Mouse (Mus musculus): ENCODE measurements around the gene Cep55. TPM values are rescaled to one million over a fixed set of nuclear protein-coding genes. Genes with fewer than 3 reads are reported as not detected.

Gene Cep55
- 43.8 and 45.5 TPM in 2 replicates for polyA plus RNA-seq (2016; fragmentation: Nextera tagmentation; extraction: Ambion mirVana)

DNA sequence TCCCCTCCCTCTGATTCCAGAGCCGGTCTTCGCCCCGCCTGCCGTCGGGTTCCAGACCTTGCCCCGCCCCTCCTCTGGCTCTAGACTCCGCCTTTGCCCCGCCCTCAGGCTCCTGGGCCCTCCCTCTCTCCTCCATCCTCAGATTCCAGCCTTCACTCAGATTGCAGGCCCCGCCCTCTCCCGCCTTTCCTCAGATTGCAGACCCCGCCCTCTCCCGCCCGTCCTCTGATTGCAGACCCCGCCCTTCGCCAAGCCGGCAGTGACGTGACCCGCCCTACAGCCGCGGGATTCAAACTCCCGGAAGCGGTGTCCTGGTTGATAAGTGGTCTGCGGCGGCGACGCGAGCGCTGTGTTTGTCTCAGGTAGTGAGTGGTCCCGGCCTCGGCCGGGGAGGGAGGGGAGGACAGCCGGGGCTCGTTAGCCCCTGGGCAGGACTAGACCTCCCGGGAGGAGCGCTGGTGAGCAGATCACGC, at the start of gene Cep55:
Gene Cep55, plus strand, starts transcription at position 292 of the 473 bp plus-strand sequence.
- WGBS: under 1% methylated on average over 35 of the region's 36 CpGs

GRCm38 (mm10) chr19:38011379-38011778, 43.4 kb upstream of the Cep55 start:
- Histone ChIP-seq H3K4me1 (peaks cover 15% of the 10 kb centered on the region), H3K9me3 (no peaks in the 10 kb centered on the region), H3K4me3 (no peak overlapping the region), H3K36me3 (replicated peaks) (no peaks in the 10 kb centered on the region), H3K27me3 (ENCODE audit: poor library complexity, severe bottlenecking) (no peaks in the 10 kb centered on the region), H3K27ac (no peak overlapping the region)
- DNase-seq (ENCODE audit: extremely low spot score, low spot score): no peak
- 86% methylated on average over 1 of the region's 1 CpGs for WGBS

More for the DNA sequence above, at the start of gene Cep55:
- DNase-seq (ENCODE audit: extremely low spot score, low spot score): peak; percentile 100
- Histone ChIP-seq H3K9me3 (no peaks in the 10 kb centered on the region), H3K36me3 (replicated peaks) (peaks cover 31% of the 10 kb centered on the region), H3K4me3 (peak within 1 kb of the TSS; percentile 81), H3K4me1 (peaks cover 25% of the 10 kb centered on the region), H3K27me3 (ENCODE audit: poor library complexity, severe bottlenecking) (0 out of 2 replicates have a peak, but pooled peaks cover 5% of the 10 kb centered on the region), H3K27ac (peak within 1 kb of the TSS; percentile 95)

GRCm38 (mm10) chr19:38014443-38014842, 40.4 kb upstream of the Cep55 start:
- no peak overlapping the region for H3K4me3 ChIP-seq
- H3K27me3 ChIP-seq (ENCODE audit: poor library complexity, severe bottlenecking): no peaks in the 10 kb centered on the region
- H3K36me3 ChIP-seq (replicated peaks): no peaks in the 10 kb centered on the region
- H3K4me1 ChIP-seq: peaks cover 17% of the 10 kb centered on the region
- H3K9me3 ChIP-seq: no peaks in the 10 kb centered on the region
- no peak overlapping the region for H3K27ac ChIP-seq
- 94% methylated on average over 5 of the region's 5 CpGs for WGBS
- no peak for DNase-seq (ENCODE audit: extremely low spot score, low spot score)

DNA sequence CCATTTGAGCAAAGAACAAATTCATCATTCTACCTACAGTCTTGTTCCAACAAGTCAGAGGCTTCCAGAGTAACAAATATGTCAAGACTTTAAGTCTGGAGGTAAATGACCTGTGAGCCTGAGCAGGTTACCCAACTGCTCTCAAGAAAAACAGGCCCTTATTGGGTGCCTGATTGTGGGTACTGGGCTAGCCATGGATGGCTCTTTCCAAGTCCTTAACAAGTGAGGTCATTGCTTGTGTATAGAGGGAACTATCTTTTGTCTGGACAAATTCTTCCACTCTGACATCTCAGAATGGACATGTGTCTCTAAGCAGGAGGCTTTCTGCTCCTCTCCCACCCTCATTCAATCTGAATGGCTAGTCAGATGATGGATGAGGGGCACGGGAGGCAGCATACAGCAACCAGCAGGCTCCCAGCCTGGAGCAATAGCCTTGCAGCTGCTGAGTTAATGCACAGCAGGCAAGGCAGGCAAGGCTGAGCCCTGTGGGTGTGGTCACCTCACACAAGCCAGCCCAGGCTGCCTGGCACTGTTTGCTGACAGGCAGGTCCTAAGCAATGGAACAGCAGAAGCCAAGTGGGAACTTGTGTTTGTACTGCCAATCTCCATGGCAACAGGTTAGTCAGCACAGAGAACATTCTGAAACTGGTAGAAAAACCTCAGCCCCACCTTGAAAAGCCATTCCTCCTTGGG, 39.5 kb upstream of the Cep55 start:
- 13% methylated on average over 1 of the region's 1 CpGs for WGBS
- DNase-seq (ENCODE audit: extremely low spot score, low spot score): peak; percentile 35
- Histone ChIP-seq H3K9me3 (no peaks in the 10 kb centered on the region), H3K4me1 (peaks cover 17% of the 10 kb centered on the region), H3K27me3 (ENCODE audit: poor library complexity, severe bottlenecking) (no peaks in the 10 kb centered on the region), H3K36me3 (replicated peaks) (no peaks in the 10 kb centered on the region), H3K27ac (0 out of 2 replicates have a peak overlapping the region, but pooled peaks have one; percentile 12), H3K4me3 (no peak overlapping the region)

DNA sequence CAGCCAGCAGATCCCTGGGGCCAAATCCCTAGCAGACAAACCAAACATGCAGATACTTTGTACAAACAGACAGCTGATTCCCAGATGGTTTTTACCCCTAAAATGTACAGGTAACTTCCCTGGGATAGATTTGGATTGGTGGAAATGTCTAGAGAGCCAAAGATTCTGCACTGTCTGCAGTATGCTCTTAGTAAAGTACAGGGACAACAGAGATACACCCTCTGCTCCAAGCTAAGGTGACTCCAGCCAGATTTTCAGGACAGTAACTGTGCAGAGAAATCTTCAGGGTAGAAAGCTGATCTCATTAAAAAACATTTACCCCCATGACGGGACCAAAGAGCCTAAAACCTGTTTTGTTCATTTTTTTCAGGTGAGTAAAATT, 38.9 kb upstream of the Cep55 start:
- 70% methylated on average over 1 of the region's 1 CpGs for WGBS
- Histone ChIP-seq H3K4me1 (peaks cover 17% of the 10 kb centered on the region), H3K36me3 (replicated peaks) (no peaks in the 10 kb centered on the region), H3K27me3 (ENCODE audit: poor library complexity, severe bottlenecking) (no peaks in the 10 kb centered on the region), H3K27ac (no peak overlapping the region), H3K9me3 (no peaks in the 10 kb centered on the region), H3K4me3 (no peak overlapping the region)
- DNase-seq (ENCODE audit: extremely low spot score, low spot score): no peak

DNA sequence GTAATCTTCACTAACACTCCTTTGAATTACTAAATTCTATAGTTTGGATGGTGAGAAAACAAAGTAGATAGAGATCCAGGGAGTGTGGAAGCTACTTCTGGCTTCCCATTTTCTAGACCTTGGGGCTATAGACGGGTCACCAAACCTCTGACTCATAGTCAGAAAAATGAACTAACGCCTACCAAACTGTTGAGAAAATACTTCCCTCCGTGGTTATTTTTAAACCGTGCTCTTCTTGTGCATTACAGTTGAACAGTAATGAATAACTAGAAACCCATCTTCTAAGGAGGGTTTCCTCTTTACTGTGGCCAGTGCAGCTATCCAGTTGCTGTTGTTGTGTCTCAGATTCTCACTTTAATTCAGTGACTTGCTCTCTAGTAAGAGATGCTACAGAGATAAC, 32.1 kb upstream of the Cep55 start:
- no peak overlapping the region for H3K4me3 ChIP-seq
- no peak overlapping the region for H3K27ac ChIP-seq
- H3K27me3 ChIP-seq (ENCODE audit: poor library complexity, severe bottlenecking): no peaks in the 10 kb centered on the region
- 81% methylated on average over 4 of the region's 4 CpGs for WGBS
- no peaks in the 10 kb centered on the region for H3K36me3 ChIP-seq (replicated peaks)
- DNase-seq (ENCODE audit: extremely low spot score, low spot score): no peak
- peaks cover 18% of the 10 kb centered on the region for H3K4me1 ChIP-seq
- no peaks in the 10 kb centered on the region for H3K9me3 ChIP-seq

- 45% methylated on average over 4 of the region's 4 CpGs for WGBS
- Histone ChIP-seq H3K36me3 (replicated peaks) (no peaks in the 10 kb centered on the region), H3K27me3 (ENCODE audit: poor library complexity, severe bottlenecking) (no peaks in the 10 kb centered on the region), H3K27ac (no peak overlapping the region), H3K9me3 (no peaks in the 10 kb centered on the region), H3K4me3 (no peak overlapping the region), H3K4me1 (peaks cover 18% of the 10 kb centered on the region)
- DNase-seq (ENCODE audit: extremely low spot score, low spot score): no peak
Measured at GRCm38 (mm10) chr19:38023603-38024002, 31.2 kb upstream of the Cep55 start.

GRCm38 (mm10) chr19:38025254-38026041, 29.4 kb upstream of the Cep55 start:
- Histone ChIP-seq H3K27ac (peak overlapping the region; percentile 58; the same call in 1 of the 2 replicates), H3K27me3 (ENCODE audit: poor library complexity, severe bottlenecking) (no peaks in the 10 kb centered on the region)
- no peak for DNase-seq (ENCODE audit: extremely low spot score, low spot score)

GRCm38 (mm10) chr19:38026211-38026624, 28.6 kb upstream of the Cep55 start:
- 78% methylated on average over 8 of the region's 8 CpGs for WGBS
- no peak for DNase-seq (ENCODE audit: extremely low spot score, low spot score)

More at GRCm38 (mm10) chr19:38025254-38026041, 29.4 kb upstream of the Cep55 start:
- Histone ChIP-seq H3K4me1 (peaks cover 25% of the 10 kb centered on the region), H3K9me3 (no peaks in the 10 kb centered on the region), H3K4me3 (no peak overlapping the region), H3K36me3 (replicated peaks) (no peaks in the 10 kb centered on the region)
- WGBS: 59% methylated on average over 7 of the region's 9 CpGs

DNA sequence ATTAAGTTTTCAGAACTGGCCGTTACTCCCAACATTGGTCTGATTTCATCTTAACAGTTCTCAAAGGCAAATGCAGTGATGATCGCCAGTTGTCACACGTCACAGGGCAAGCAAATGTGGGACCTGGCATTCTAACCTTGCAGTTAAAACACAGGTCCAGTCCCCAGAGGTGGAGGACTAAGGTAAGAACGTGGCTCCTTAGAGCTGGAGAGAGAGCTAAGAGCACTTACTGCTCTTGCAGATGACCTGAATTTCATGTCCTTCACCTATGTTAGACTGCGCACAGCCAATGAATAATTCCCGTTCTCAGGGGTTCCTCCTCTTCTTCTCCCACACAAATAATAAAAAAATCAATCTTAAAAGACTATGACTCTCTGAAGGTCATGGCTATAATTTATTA, 27.4 kb upstream of the Cep55 start:
- no peaks in the 10 kb centered on the region for H3K9me3 ChIP-seq
- no peak overlapping the region for H3K4me3 ChIP-seq
- no peak for DNase-seq (ENCODE audit: extremely low spot score, low spot score)
- 89% methylated on average over 6 of the region's 6 CpGs for WGBS
- peaks cover 31% of the 10 kb centered on the region for H3K4me1 ChIP-seq
- no peaks in the 10 kb centered on the region for H3K36me3 ChIP-seq (replicated peaks)
- peaks cover 10% of the 10 kb centered on the region for H3K27me3 ChIP-seq (ENCODE audit: poor library complexity, severe bottlenecking)
- no peak overlapping the region for H3K27ac ChIP-seq

More at GRCm38 (mm10) chr19:38026211-38026624, 28.6 kb upstream of the Cep55 start:
- Histone ChIP-seq H3K4me3 (no peak overlapping the region), H3K4me1 (peaks cover 31% of the 10 kb centered on the region), H3K9me3 (no peaks in the 10 kb centered on the region), H3K36me3 (replicated peaks) (no peaks in the 10 kb centered on the region), H3K27ac (peak overlapping the region; percentile 58; the same call in 1 of the 2 replicates), H3K27me3 (ENCODE audit: poor library complexity, severe bottlenecking) (peaks cover 2% of the 10 kb centered on the region)

GRCm38 (mm10) chr19:38027881-38028521, 26.8 kb upstream of the Cep55 start:
- H3K4me1 ChIP-seq: peaks cover 31% of the 10 kb centered on the region
- no peak for DNase-seq (ENCODE audit: extremely low spot score, low spot score)
- WGBS: 77% methylated on average over 10 of the region's 10 CpGs
- peaks cover 10% of the 10 kb centered on the region for H3K27me3 ChIP-seq (ENCODE audit: poor library complexity, severe bottlenecking)
- H3K4me3 ChIP-seq: no peak overlapping the region
- no peaks in the 10 kb centered on the region for H3K9me3 ChIP-seq
- no peaks in the 10 kb centered on the region for H3K36me3 ChIP-seq (replicated peaks)
- H3K27ac ChIP-seq: no peak overlapping the region

DNA sequence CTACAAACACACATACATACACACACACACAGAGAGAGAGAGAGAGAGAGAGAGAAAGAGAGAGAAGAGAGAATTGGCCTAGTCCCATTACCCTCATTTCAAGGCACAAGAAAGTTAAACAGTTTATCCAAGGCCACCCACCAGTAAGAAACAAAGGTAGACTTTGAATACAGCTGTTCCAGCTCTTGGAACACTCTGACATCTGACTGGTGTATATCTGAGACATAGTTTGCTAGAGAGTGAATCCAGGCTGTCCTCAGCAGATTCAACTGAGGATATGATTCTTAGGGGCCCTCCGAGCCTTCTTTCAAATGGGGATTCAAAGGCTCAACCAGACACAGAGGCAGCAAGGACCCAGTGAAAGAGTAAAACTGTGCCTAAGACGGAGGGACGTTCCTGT, 25.5 kb upstream of the Cep55 start:
- no peak for DNase-seq (ENCODE audit: extremely low spot score, low spot score)
- Histone ChIP-seq H3K4me3 (no peak overlapping the region), H3K9me3 (no peaks in the 10 kb centered on the region), H3K27ac (no peak overlapping the region), H3K27me3 (ENCODE audit: poor library complexity, severe bottlenecking) (peaks cover 10% of the 10 kb centered on the region), H3K4me1 (peaks cover 31% of the 10 kb centered on the region), H3K36me3 (replicated peaks) (no peaks in the 10 kb centered on the region)
- 87% methylated on average over 3 of the region's 3 CpGs for WGBS
